Mouse (Mus musculus) c-Kit-positive CD71-positive TER-119-positive erythroid progenitor cells, embryonic 14.5 days (primary cell): Measurements from ENCODE around the gene Abhd17b.

Experiments
- DNase-seq: peaks from one replicate; pipeline ENCODE4 v3.0.0-alpha.2; 2013; ENCODE audit warnings: low spot score

Gene Abhd17b

GRCm38 (mm10) chr19:21733176-21733575 lies 80.2 kb downstream of the Abhd17b start:
- DNase-seq = no peak

- no peak for DNase-seq
Measured at GRCm38 (mm10) chr19:21734112-21734511, 81.1 kb downstream of the Abhd17b start.
